Mouse (Mus musculus) cerebellum, postnatal 14 days (tissue): Measurements from ENCODE around the gene Usp36.
"Not testable (repeated sequence)": the region's sequence is repeated elsewhere in the genome, so short reads cannot be mapped to it uniquely, and the experiment has no call there.

Source experiments
- DNase-seq, 2 experiments: peaks; one replicate each; pipeline ENCODE4 v3.0.0; 2021; ENCODE audit warnings: mixed read lengths in 2 of 2

Gene Usp36

GRCm38 (mm10) chr11:118289999-118290889 lies at the start of gene Usp36:
Gene Usp36 (minus strand): TSS chr11:118290244.
- peak; percentile 100 for DNase-seq

GRCm38 (mm10) chr11:118337491-118338168 lies 47.6 kb upstream of the Usp36 start:
- DNase-seq, result no peak

GRCm38 (mm10) chr11:118333431-118333830 lies 43.4 kb upstream of the Usp36 start:
- no peak for DNase-seq

GRCm38 (mm10) chr11:118332376-118332775 lies 42.3 kb upstream of the Usp36 start:
- no peak for DNase-seq

DNA sequence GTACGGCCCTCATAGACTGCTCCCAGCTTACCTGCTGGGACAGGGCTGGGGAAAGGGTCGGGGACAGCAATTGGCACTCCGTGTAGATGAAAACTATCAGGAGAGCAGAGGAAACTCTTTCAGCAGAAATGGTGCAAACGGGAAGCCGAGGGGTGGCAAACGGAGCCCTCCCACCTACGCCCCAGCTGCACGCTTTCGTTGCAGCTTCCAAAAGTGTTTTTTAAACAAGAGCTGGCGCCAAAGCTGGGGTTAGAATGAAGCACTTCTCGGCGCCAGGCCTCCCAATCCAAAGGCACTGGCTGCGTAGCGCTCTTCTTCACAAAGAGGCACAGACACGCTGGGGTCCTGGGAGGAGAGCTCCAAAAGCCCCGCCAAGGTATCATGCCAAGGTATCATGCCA lies 40.7 kb upstream of the Usp36 start:
- DNase-seq, result no peak

- DNase-seq, result no peak
Observed at GRCm38 (mm10) chr11:118330361-118330760, 40.3 kb upstream of the Usp36 start.

GRCm38 (mm10) chr11:118328947-118329346 lies 38.9 kb upstream of the Usp36 start:
- no peak for DNase-seq

DNA sequence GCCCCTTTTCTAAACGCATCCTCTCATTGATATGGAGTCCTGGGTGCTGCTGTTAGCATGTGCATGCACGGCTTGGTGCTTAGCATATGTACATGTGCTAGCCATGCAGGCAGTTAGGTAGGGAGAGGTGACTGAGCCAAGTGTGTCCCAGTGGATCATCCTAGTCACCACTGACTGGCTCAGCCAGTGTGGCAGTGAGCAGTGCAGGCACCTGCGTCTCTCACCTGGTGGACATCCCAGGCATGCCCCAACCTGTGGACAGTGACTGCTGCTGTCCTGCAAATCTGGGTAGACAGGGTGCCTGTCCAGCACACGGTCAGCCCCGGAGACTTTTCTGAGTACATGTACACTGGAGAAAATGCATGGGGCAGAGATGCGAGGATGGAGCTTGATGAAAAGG lies 38.5 kb upstream of the Usp36 start:
- DNase-seq, result no peak

DNA sequence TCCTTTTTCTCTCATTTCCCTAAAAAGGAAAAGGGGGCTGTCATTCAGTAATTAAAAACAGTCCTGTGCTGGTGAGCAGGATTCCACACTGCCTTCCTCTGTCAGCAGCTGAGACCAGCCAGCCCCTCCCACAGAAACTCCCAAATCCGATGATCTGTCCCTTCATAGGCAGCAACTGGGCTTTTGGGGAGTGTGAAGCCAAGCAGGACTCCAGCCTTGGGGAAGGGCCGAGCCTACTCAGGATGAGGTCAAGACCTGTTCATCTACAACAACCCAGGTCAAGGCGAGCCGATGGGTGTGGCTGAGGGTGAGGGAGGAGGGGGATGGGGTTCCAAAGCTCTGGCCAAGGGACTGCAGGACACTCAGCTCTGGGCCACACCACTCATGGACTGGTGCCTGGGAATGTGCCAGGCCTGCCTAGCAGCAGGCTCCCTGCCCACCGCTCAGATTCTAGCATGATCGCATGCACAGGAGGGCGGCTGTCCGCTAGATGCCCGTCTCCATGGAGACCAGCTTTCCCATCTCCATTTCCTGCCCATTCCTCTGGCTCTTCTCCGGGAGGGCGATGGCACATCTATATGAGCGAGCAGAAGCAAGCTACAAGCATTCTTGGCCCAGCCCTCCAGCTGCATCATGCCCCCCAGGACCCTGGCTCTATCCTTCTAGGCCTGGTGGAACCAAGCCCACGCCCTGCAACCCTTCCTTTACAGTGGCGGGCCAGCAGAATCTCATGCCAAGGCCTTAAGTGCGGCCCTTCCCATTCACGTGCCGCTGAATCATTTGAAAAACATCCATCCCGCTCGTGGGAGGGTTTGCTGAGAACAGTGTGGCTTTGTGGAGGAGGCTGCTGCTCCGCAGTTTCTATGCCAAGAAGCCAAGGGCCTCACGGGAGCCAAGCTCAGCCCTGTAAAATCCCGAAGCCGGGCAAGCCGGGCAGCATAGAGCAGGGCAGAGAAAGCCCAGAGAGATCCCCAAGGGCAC lies 37.2 kb upstream of the Usp36 start:
- DNase-seq, result peak; percentile 90 to 92

GRCm38 (mm10) chr11:118326491-118326890 lies 36.4 kb upstream of the Usp36 start:
- no peak for DNase-seq

DNA sequence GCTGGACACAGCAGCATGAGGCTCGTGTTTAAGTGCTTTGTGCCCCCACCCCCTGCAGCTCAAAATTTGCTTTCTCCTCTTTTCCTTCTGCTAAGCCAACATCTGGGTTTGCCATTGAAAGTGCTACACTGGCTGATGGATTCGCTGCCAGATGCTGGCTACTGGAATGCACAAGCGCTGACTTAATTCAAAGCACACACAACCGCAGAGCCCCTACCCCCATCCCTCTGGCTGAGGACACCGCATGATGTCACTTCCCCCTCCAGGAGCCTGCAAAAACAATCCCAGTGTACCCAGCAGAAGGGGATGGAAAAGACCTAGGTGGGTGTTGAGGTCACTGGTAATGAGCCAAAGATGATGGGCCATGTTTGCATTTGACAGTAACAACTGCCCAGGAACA lies 34.5 kb upstream of the Usp36 start:
- DNase-seq, result no peak

GRCm38 (mm10) chr11:118323974-118324373 lies 33.9 kb upstream of the Usp36 start:
- DNase-seq, result no peak

DNA sequence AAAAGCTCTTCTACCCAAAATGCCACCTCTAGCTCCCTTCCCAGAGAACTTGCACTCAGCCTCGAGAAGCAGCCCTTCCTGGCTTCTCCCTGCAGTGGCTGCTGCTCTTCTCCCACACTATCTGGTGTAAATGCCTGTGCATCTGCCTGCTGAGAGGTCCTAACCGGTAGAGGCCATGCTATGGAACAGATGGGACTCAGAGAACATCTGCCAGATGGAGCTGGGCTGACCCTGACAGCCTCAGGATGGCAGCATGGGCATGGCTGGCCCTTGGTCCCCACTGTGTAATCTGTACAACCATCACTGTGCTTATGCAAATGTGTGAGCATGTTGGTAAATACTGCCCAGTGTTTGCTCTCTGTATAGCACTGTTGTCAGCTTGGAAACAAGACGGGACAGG lies 32.6 kb upstream of the Usp36 start:
- no peak for DNase-seq

- DNase-seq, result no peak
Observed at GRCm38 (mm10) chr11:118321971-118322370, 31.9 kb upstream of the Usp36 start.

GRCm38 (mm10) chr11:118321500-118321899 lies 31.5 kb upstream of the Usp36 start:
- DNase-seq, result no peak

DNA sequence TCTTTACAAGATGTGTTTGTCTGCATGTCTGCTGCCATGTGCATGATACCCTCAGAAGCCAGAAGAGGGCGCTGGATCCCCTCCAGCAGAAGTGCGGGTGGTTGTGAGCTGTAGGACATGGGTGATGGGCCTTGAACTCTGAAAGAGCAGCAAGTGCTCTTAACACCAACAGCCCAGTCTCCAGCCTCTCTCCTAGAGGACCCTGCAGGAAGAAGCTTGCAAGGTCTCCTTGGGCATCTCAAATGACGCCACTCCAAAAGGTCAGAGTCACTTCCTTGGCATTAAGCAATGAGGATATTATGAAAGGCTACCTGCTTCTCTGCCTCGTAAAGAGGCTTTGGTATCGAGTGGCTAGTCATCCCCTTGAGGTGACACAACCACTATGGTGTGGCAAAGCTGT lies 28.6 kb upstream of the Usp36 start:
- peak; percentile 45 to 70 for DNase-seq

- peak; percentile 76 to 81 for DNase-seq
Observed at GRCm38 (mm10) chr11:118317129-118317528, 27.1 kb upstream of the Usp36 start.

DNA sequence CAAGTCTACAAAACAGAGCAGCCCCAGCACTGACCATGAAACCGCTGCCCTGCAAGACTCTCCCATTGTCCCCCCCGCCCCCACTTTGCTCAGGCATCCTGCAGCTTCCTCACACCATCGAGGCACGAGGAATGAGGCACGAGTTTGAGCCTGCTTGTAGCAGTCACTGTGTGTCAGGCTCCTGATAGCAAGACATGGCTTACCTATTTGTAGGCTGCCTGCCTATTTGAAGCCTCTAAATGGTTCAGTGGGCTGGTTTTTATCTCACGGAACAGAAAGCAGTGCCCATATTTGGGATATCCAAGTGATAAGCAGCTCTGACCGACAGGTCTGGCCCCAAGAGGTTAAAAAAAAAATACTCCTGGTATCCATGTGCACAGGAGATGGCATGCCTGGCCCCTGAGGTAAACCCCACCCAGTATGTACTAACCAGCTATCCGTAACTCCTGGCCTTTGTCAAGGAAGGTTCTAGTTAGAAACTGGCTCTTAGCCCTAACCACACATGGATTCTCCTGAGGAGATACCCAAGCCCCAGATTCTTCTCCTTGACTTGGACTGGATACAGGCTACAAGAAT lies 26.3 kb upstream of the Usp36 start:
- DNase-seq, result no peak

GRCm38 (mm10) chr11:118312132-118312723 lies 22.2 kb upstream of the Usp36 start:
- DNase-seq, result no peak

DNA sequence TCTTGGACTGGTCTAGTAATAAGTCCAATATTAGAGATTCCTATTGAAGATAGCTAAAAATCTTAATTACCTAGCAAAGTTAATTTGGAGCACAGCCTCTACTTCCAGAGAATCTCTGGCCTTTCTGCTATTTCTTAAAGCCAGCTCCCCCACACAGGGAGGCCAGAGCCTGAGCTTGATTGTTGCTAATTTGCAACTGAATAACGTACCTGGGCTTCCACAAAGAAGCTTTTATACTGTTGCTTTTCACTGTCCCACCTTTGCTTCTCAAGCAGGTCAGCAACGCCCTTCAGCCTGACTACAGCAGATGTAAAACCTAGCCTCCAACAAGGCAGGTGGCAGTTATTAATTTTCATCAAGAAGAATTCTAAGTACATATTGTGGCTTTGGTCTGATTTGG lies 17.9 kb upstream of the Usp36 start:
- not testable (repeated sequence) for DNase-seq

GRCm38 (mm10) chr11:118303959-118304358 lies 13.9 kb upstream of the Usp36 start:
- not testable (repeated sequence) for DNase-seq

DNA sequence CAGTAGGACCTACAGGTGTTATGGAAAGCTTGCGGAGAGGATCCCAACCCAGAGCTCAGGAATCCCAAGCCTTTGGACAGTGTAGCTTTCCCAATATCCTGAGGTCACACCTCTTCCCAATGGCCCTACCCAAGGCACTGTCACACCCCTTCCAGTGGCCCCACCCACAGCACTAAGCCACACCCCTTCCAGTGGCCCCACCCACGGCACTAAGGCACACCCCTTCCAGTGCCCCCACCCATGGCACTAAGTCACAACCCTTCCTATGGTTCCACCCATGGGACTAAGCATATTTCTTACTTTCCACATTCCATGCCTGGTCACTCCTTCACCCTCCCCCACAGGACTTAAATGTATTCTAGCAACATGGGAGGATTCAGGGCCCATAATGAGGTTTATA lies 8.8 kb upstream of the Usp36 start:
- no peak for DNase-seq
